Mouse (Mus musculus): ENCODE measurements around the gene Zic1. TPM values are rescaled to one million over a fixed set of nuclear protein-coding genes. Genes with fewer than 3 reads are reported as not detected.

Zic1 gene
- polyA plus RNA-seq, 1 experiment from 2014 or later, result 0.08 TPM

GRCm38 (mm10) chr9:91356353-91356740 is 9.3 kb downstream of the Zic1 start:
- Histone ChIP-seq H3K36me3 (no peaks in the 10 kb centered on the region), H3K9me3 (replicated peaks) (no peaks in the 10 kb centered on the region), H3K4me3 (no peak overlapping the region), H3K9ac (no peak overlapping the region), H3K4me2 (no peak overlapping the region), H3K27me3 (replicated peaks) (peaks cover 74% of the 10 kb centered on the region), H3K27ac (ENCODE audit: poor library complexity, severe bottlenecking) (no peak overlapping the region), H3K4me1 (replicated peaks) (peaks cover 8% of the 10 kb centered on the region; the same call in 1 of the 2 replicates)
- WGBS, result 18% methylated on average over 4 of the region's 4 CpGs
- ATAC-seq (ENCODE audit: insufficient number of reproducible peaks, low FRiP score), result no peak

- Histone ChIP-seq H3K4me3 (peak overlapping the region; percentile 40), H3K9me3 (replicated peaks) (no peaks in the 10 kb centered on the region), H3K4me1 (replicated peaks) (peaks cover 8% of the 10 kb centered on the region; the same call in 1 of the 2 replicates), H3K36me3 (no peaks in the 10 kb centered on the region), H3K27ac (ENCODE audit: poor library complexity, severe bottlenecking) (no peak overlapping the region), H3K4me2 (peak overlapping the region; percentile 66), H3K9ac (no peak overlapping the region), H3K27me3 (replicated peaks) (peaks cover 76% of the 10 kb centered on the region)
- 1% methylated on average over 35 of the region's 35 CpGs for WGBS
- peak; percentile 71 for ATAC-seq (ENCODE audit: insufficient number of reproducible peaks, low FRiP score)
Measured at GRCm38 (mm10) chr9:91355629-91356352, 9.8 kb downstream of the Zic1 start.

GRCm38 (mm10) chr9:91355270-91355589 is 10.4 kb downstream of the Zic1 start:
- 1% methylated on average over 7 of the region's 7 CpGs for WGBS
- ATAC-seq (ENCODE audit: insufficient number of reproducible peaks, low FRiP score), result no peak
- peaks cover 79% of the 10 kb centered on the region for H3K27me3 ChIP-seq (replicated peaks)
- H3K36me3 ChIP-seq, result no peaks in the 10 kb centered on the region
- H3K9ac ChIP-seq, result no peak overlapping the region
- H3K4me3 ChIP-seq, result peak overlapping the region; percentile 40
- H3K4me1 ChIP-seq (replicated peaks), result peaks cover 8% of the 10 kb centered on the region; the same call in 1 of the 2 replicates
- H3K4me2 ChIP-seq, result peak overlapping the region; percentile 66
- no peaks in the 10 kb centered on the region for H3K9me3 ChIP-seq (replicated peaks)
- no peak overlapping the region for H3K27ac ChIP-seq (ENCODE audit: poor library complexity, severe bottlenecking)

GRCm38 (mm10) chr9:91354434-91355269 is 11.0 kb downstream of the Zic1 start:
- Histone ChIP-seq H3K27ac (ENCODE audit: poor library complexity, severe bottlenecking) (no peak overlapping the region), H3K27me3 (replicated peaks) (peaks cover 78% of the 10 kb centered on the region), H3K4me1 (replicated peaks) (peaks cover 8% of the 10 kb centered on the region; the same call in 1 of the 2 replicates), H3K4me2 (no peak overlapping the region), H3K36me3 (no peaks in the 10 kb centered on the region), H3K9me3 (replicated peaks) (no peaks in the 10 kb centered on the region), H3K9ac (no peak overlapping the region), H3K4me3 (no peak overlapping the region)
- ATAC-seq (ENCODE audit: insufficient number of reproducible peaks, low FRiP score), result no peak
- 5% methylated on average over 22 of the region's 22 CpGs for WGBS

GRCm38 (mm10) chr9:91353551-91354433 is 11.8 kb downstream of the Zic1 start:
- Histone ChIP-seq H3K9ac (no peak overlapping the region), H3K9me3 (replicated peaks) (no peaks in the 10 kb centered on the region), H3K4me3 (no peak overlapping the region), H3K27ac (ENCODE audit: poor library complexity, severe bottlenecking) (no peak overlapping the region), H3K4me1 (replicated peaks) (peaks cover 8% of the 10 kb centered on the region; the same call in 1 of the 2 replicates), H3K36me3 (no peaks in the 10 kb centered on the region), H3K27me3 (replicated peaks) (peaks cover 74% of the 10 kb centered on the region), H3K4me2 (no peak overlapping the region)
- ATAC-seq (ENCODE audit: insufficient number of reproducible peaks, low FRiP score), result no peak
- WGBS, result 4% methylated on average over 36 of the region's 37 CpGs

- Histone ChIP-seq H3K27ac (ENCODE audit: poor library complexity, severe bottlenecking) (no peak overlapping the region), H3K9me3 (replicated peaks) (no peaks in the 10 kb centered on the region), H3K4me3 (no peak overlapping the region), H3K9ac (no peak overlapping the region), H3K4me1 (replicated peaks) (peaks cover 8% of the 10 kb centered on the region; the same call in 1 of the 2 replicates), H3K36me3 (no peaks in the 10 kb centered on the region), H3K27me3 (replicated peaks) (peaks cover 74% of the 10 kb centered on the region), H3K4me2 (no peak overlapping the region)
- WGBS, result under 1% methylated on average over 15 of the region's 15 CpGs
- ATAC-seq (ENCODE audit: insufficient number of reproducible peaks, low FRiP score), result no peak
Measured at GRCm38 (mm10) chr9:91352786-91353185, 12.8 kb downstream of the Zic1 start.

- Histone ChIP-seq H3K4me3 (no peak overlapping the region), H3K9ac (no peak overlapping the region), H3K27me3 (replicated peaks) (peaks cover 72% of the 10 kb centered on the region), H3K4me1 (replicated peaks) (peaks cover 8% of the 10 kb centered on the region; the same call in 1 of the 2 replicates), H3K4me2 (no peak overlapping the region), H3K27ac (ENCODE audit: poor library complexity, severe bottlenecking) (no peak overlapping the region), H3K36me3 (no peaks in the 10 kb centered on the region), H3K9me3 (replicated peaks) (no peaks in the 10 kb centered on the region)
- under 1% methylated on average over 13 of the region's 13 CpGs for WGBS
- no peak for ATAC-seq (ENCODE audit: insufficient number of reproducible peaks, low FRiP score)
Measured at GRCm38 (mm10) chr9:91351961-91352411, 13.6 kb downstream of the Zic1 start.

GRCm38 (mm10) chr9:91351361-91351760 is 14.2 kb downstream of the Zic1 start:
- Histone ChIP-seq H3K9ac (no peak overlapping the region), H3K4me1 (replicated peaks) (peaks cover 8% of the 10 kb centered on the region; the same call in 1 of the 2 replicates), H3K4me3 (no peak overlapping the region), H3K36me3 (no peaks in the 10 kb centered on the region), H3K27me3 (replicated peaks) (peaks cover 68% of the 10 kb centered on the region), H3K27ac (ENCODE audit: poor library complexity, severe bottlenecking) (no peak overlapping the region), H3K9me3 (replicated peaks) (no peaks in the 10 kb centered on the region), H3K4me2 (no peak overlapping the region)
- ATAC-seq (ENCODE audit: insufficient number of reproducible peaks, low FRiP score), result no peak
- 2% methylated on average over 5 of the region's 5 CpGs for WGBS

- no peak overlapping the region for H3K4me3 ChIP-seq
- under 1% methylated on average over 14 of the region's 14 CpGs for WGBS
- no peak for ATAC-seq (ENCODE audit: insufficient number of reproducible peaks, low FRiP score)
Measured at GRCm38 (mm10) chr9:91350861-91351291, 14.7 kb downstream of the Zic1 start.

GRCm38 (mm10) chr9:91350211-91350791 is 15.3 kb downstream of the Zic1 start:
- Histone ChIP-seq H3K9ac (no peak overlapping the region), H3K27me3 (replicated peaks) (peaks cover 60% of the 10 kb centered on the region), H3K4me1 (replicated peaks) (peaks cover 2% of the 10 kb centered on the region; the same call in 1 of the 2 replicates), H3K9me3 (replicated peaks) (no peaks in the 10 kb centered on the region), H3K27ac (ENCODE audit: poor library complexity, severe bottlenecking) (no peak overlapping the region), H3K4me3 (no peak overlapping the region), H3K36me3 (no peaks in the 10 kb centered on the region), H3K4me2 (peak overlapping the region; percentile 23; the same call in 1 of the 2 replicates)
- WGBS, result 1% methylated on average over 16 of the region's 16 CpGs
- no peak for ATAC-seq (ENCODE audit: insufficient number of reproducible peaks, low FRiP score)

More at GRCm38 (mm10) chr9:91350861-91351291, 14.7 kb downstream of the Zic1 start:
- Histone ChIP-seq H3K4me1 (replicated peaks) (peaks cover 8% of the 10 kb centered on the region; the same call in 1 of the 2 replicates), H3K9me3 (replicated peaks) (no peaks in the 10 kb centered on the region), H3K27ac (ENCODE audit: poor library complexity, severe bottlenecking) (no peak overlapping the region), H3K4me2 (peak overlapping the region; percentile 23), H3K27me3 (replicated peaks) (peaks cover 66% of the 10 kb centered on the region), H3K9ac (no peak overlapping the region), H3K36me3 (no peaks in the 10 kb centered on the region)
